Mouse (Mus musculus) stomach, postnatal 0 days (tissue): ENCODE results near the gene Cacna1b.

Experiments used
- CTCF ChIP-seq: IDR thresholded peaks from 2 replicates; pipeline ENCODE4 v1.5.1; 2016; ENCODE audit warnings: antibody characterized with exemption, low read depth, mild to moderate bottlenecking, moderate library complexity
- EP300 ChIP-seq: optimal IDR thresholded peaks from 2 replicates; pipeline ENCODE3; 2016; ENCODE audit warnings: antibody characterized with exemption

DNA sequence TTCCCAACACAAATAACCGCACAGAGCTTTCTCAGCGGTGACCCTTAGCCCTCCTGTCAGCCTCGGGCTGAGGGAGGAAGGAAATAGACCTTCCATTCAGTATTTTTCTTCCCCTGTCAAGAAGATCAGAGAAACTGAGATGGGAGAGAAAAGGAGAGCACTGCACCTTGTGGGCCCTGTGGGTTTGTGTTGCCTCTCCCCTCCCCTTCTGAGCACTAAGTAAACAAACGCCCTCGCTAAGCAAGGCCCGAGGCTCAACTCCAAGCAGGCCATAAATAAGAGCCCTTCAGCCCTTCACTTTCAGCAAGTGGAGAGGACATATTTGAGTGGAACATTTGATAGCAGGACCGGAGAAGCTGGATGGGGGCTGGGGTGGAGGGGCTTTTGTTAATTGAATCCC is 209.0 kb downstream of the Cacna1b start:
- no peak for TF ChIP-seq EP300
- TF ChIP-seq CTCF: no peak
